Mouse (Mus musculus): ENCODE measurements around the gene Ufsp2.

Ufsp2 gene

DNA sequence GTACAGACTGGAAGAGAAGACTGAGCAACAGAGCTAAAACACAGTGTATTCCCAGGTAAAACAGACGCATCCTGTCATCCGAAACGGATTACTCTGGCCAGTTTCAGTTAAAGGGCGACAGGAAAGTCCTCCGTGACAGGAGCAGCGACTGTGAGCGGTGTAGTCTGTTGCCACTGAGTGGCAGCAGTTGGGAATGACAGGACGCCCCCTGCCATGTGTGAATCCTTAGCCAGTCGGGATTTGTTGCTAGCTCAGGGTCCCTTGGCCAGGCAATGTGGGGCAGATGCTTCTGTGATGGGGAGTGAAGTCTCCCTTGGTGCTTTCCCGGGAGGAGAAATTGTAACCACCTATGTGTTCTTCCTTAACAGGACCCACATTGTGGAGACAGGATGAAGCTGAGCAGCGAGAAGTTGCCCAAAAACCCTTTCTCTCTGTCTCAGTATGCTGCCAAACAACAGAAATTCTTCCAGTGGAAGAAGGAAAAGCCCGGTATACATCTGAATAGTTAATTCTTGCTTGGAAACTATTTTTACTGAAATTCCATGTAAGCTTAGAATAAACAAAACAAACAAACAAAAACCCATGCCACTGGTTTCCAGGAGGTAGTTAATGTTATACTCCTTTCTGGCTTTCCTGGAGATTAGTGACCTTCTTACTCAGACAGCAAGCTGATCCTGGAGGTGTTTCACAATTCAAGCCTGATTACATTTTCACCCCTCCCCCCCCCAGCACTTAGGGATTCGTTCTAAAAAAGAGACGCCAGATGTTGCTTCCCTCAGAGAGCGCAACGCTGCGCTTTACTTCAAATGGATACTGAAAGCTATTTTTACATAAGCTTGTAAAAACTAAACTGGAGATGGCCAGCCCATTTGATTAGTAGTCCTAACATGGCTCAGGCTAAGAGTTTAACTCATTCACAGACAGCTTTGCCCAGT is 35.7 kb downstream of the Ufsp2 start:
- DNase-seq (ENCODE audit: low read depth, low spot score): no peak

DNA sequence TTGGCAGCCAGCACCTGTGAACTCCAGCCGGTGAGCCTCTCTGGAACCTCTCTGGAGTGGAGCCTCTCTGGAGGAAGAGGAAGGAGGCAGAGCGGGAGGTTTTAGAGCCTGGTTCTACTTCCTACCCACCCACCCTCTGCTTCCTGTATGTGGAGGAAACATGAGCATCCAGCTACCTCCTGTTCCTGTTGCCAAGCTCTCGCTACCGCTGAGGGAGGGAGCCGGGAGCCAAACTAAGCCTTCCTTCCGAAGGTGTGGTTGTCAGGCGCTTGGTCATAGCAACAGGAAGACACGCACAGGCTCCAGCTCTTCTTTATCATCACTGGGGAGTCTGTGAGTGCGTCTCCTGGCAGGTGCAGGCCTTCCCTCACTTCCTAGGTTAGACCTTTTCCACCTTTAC is 46.9 kb downstream of the Ufsp2 start:
- DNase-seq (ENCODE audit: low read depth, low spot score): no peak

DNA sequence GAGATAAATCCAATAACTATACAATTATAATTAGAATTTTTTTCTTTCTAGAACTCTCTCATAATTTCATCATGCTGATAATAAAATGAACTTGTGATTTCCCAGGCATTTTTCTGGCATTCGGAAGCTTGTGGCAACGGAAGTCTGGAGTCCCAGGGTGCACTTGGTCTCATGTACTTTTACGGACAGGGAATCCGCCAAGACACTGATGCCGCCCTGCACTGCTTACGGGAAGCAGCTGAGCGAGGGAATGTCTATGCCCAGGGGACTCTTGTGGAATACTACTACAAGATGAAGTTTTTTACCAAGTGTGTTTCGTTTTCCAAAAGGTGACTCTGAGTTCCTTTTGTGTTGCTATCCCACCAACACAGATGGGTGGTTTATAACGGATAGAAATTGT is 47.4 kb downstream of the Ufsp2 start:
- no peak for DNase-seq (ENCODE audit: low read depth, low spot score)

DNA sequence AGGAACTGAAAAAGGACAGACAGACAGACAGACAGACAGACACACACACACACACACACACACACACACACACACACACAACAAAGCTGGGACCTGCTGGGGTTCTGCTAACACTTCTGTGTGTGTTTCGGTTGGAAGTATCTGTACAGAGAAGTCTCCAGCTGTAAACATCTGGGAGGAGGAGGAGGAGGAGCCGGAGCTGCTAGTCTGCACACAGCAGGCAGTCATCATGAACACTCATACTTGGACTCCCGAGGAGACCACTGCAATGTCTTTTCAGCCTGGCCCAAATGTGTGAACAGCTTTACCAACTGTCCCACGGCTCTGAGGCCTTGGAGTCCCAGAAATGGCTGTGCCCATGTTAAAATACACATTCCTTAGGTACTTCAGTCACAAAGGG is 49.1 kb downstream of the Ufsp2 start:
- DNase-seq (ENCODE audit: low read depth, low spot score): no peak

DNA sequence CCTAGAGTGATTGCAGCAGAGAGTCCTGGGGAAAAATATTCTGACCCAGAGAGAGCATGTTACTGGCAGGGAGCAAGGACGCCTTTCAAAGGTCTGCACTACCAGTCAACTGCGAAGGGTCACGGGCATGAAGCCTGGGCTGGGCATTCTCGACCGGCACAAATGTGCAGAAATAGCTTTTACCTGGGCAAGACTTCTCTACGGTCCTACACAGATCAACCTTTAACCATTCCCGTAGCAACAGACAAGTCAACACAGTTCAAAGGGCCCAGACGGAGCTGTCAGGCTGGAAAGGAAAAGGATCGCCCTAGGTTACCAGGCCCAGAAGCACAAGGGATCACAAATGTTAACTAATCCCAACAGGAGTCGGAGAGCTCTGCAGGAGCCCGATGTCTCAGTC is 60.9 kb downstream of the Ufsp2 start:
- no peak for DNase-seq (ENCODE audit: low read depth, low spot score)

DNA sequence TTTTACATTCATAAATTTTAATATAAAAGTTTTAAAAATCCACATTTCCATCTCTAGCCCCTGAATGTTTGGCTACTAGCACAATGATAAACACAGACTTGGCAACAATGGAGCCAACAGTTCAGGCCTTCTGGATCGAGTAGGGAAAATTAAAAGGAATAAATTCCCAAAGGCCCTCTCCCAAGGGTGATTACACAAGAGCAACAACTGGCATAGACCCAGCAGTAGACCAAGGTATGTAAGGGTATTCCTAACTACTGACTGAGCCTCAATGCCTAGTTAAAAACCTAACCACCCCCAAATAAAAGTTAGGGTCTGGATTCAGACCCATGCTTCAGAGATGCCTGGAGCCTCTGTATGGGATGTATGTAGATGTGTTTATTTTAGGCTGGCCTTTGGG is 64.3 kb downstream of the Ufsp2 start:
- no peak for DNase-seq (ENCODE audit: low read depth, low spot score)

DNA sequence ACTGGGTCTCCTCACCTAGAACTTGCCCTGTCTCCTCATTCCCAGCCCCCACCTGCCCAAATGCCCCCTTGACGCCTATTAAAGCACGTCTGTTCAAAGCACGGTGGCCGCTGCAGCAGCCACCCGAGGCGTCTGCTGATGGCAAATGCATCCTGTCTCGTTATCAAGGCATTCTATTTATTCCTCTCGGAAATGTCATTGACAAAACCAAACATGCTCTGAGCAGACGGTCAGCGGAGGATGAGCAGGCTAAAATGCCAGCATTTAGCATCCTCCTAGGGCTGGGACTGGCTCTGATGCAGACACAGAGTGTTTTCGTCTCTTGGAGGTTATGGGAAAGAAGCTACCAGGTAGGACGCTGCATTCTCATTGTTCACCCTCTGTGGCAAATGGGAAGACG is 64.9 kb downstream of the Ufsp2 start:
- no peak for DNase-seq (ENCODE audit: low read depth, low spot score)

Data from A20 (cell line).